Mouse (Mus musculus) hindbrain, embryonic 14.5 days (tissue): ENCODE data around the gene Tmem176b. TPM values are rescaled to one million over a fixed set of nuclear protein-coding genes. Genes with fewer than 3 reads are reported as not detected.

Experiments used
- ATAC-seq: fragments of 200-750 bp; cut with Nextera tagmentation; 2 replicates; pipeline ENCODE4 v1.8.0; 2017; ENCODE audit warnings: moderate number of reproducible peaks, mild to moderate bottlenecking, moderate TSS enrichment, moderate library complexity; ENCODE audit not compliant: low FRiP score
- DNase-seq: peaks from one replicate; pipeline ENCODE4 v3.0.0-alpha.2; 2015; ENCODE audit warnings: low spot score
- H3K27ac ChIP-seq: fragments of 300-500 bp; sonication (generic); 2 replicates; pipeline ENCODE4 v1.5.1; 2014; ENCODE audit warnings: mild to moderate bottlenecking, moderate library complexity
- H3K27me3 ChIP-seq: fragments of 300-500 bp; sonication (generic); 2 replicates; pipeline ENCODE4 v1.6.1; 2014; ENCODE audit warnings: mild to moderate bottlenecking, low read length, mixed read lengths; ENCODE audit not compliant: control insufficient read depth, insufficient read depth
- H3K36me3 ChIP-seq: fragments of 300-500 bp; sonication (generic); replicated peaks from 2 replicates; pipeline ENCODE4 v1.6.1; 2014; ENCODE audit not compliant: control insufficient read depth, insufficient read depth
- H3K4me1 ChIP-seq: fragments of 300-500 bp; sonication (generic); replicated peaks from 2 replicates; pipeline ENCODE4 v1.6.1; 2014; ENCODE audit warnings: antibody characterized with exemption, low read length, mixed read lengths; ENCODE audit not compliant: control insufficient read depth, insufficient read depth
- H3K4me2 ChIP-seq: fragments of 300-500 bp; sonication (generic); replicated peaks from 2 replicates; pipeline ENCODE4 v1.6.1; 2014; ENCODE audit warnings: mild to moderate bottlenecking, moderate library complexity
- H3K4me3 ChIP-seq: fragments of 300-500 bp; sonication (generic); replicated peaks from 2 replicates; pipeline ENCODE4 v1.5.1; 2014; ENCODE audit warnings: mild to moderate bottlenecking, low read length
- H3K9ac ChIP-seq: fragments of 300-500 bp; sonication (generic); 2 replicates; pipeline ENCODE4 v1.6.1; 2014
- H3K9me3 ChIP-seq: fragments of 300-500 bp; sonication (generic); 2 replicates; pipeline ENCODE4 v1.6.1; 2016; ENCODE audit warnings: low read length; ENCODE audit not compliant: control insufficient read depth
- WGBS: fragments of 180-500 bp; shearing (Covaris S2); extraction: QIAGEN DNeasy Blood & Tissue Kit; methylation state at CpG from one replicate; pipeline ENCODE4 v1.1.7; 2014; 5-methylcytosine and 5-hydroxymethylcytosine counted together
- polyA plus RNA-seq: library from polyadenylated mRNA; unstranded; fragments of >200 nt; fragmentation: Nextera tagmentation; extraction: Ambion mirVana; gene quantifications from 2 replicates; pipeline ENCODE4 v1.2.1, GENCODE M21; 2014

The Tmem176b gene
- polyA plus RNA-seq, 1 experiment from 2014 or later = 123 TPM

- H3K27ac ChIP-seq = no peak overlapping the region
- no peak for DNase-seq
- no peak overlapping the region for H3K4me2 ChIP-seq
- H3K9me3 ChIP-seq = no peaks in the 10 kb centered on the region
- H3K4me1 ChIP-seq = no peaks in the 10 kb centered on the region
- no peak overlapping the region for H3K9ac ChIP-seq
- H3K27me3 ChIP-seq = no peaks in the 10 kb centered on the region
- ATAC-seq = no peak
- 85% methylated on average over 3 of the region's 3 CpGs for WGBS
- H3K36me3 ChIP-seq = no peaks in the 10 kb centered on the region
- no peak overlapping the region for H3K4me3 ChIP-seq
Observed at GRCm38 (mm10) chr6:48809494-48810219, 31.6 kb downstream of the Tmem176b start.

GRCm38 (mm10) chr6:48806746-48807145 is 34.5 kb downstream of the Tmem176b start:
- 91% methylated on average over 3 of the region's 3 CpGs for WGBS
- Histone ChIP-seq H3K4me3 (no peak overlapping the region), H3K36me3 (no peaks in the 10 kb centered on the region), H3K9me3 (no peaks in the 10 kb centered on the region), H3K27ac (no peak overlapping the region), H3K9ac (no peak overlapping the region), H3K27me3 (no peaks in the 10 kb centered on the region), H3K4me1 (no peaks in the 10 kb centered on the region), H3K4me2 (no peak overlapping the region)
- no peak for ATAC-seq
- no peak for DNase-seq

GRCm38 (mm10) chr6:48804346-48804745 is 37.0 kb downstream of the Tmem176b start:
- Histone ChIP-seq H3K27me3 (no peaks in the 10 kb centered on the region), H3K4me2 (no peak overlapping the region), H3K4me3 (no peak overlapping the region), H3K9me3 (no peaks in the 10 kb centered on the region), H3K27ac (no peak overlapping the region), H3K9ac (no peak overlapping the region), H3K36me3 (no peaks in the 10 kb centered on the region), H3K4me1 (no peaks in the 10 kb centered on the region)
- whole genome bisulfite sequencing = 90% methylated on average over 5 of the region's 5 CpGs
- ATAC-seq (no peak), DNase-seq (no peak)

GRCm38 (mm10) chr6:48803406-48804051 is 37.8 kb downstream of the Tmem176b start:
- Histone ChIP-seq H3K9me3 (no peaks in the 10 kb centered on the region), H3K27me3 (no peaks in the 10 kb centered on the region), H3K4me3 (no peak overlapping the region), H3K36me3 (no peaks in the 10 kb centered on the region), H3K4me2 (no peak overlapping the region), H3K4me1 (no peaks in the 10 kb centered on the region), H3K27ac (no peak overlapping the region), H3K9ac (no peak overlapping the region)
- DNase-seq (no peak), ATAC-seq (no peak)

DNA sequence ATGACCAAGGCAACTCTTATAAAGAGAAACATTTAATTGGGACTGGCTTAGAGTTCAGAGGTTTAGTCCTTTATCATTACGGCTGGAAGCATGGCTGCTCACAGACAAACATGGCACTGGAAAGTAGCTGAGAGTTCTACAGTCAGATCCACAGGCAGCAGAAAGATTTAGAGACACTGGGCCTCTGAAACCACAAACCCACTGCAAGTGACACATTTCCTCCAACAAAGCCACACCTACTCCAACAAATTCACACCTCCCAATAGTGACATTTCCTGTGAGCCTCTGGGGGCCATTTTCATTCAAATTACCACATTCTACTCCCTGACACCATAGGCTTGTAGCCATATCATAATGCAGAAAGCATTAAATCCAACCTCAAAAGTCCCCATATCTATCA is 39.4 kb downstream of the Tmem176b start:
- 91% methylated on average over 1 of the region's 1 CpGs for WGBS
- H3K9me3 ChIP-seq = no peaks in the 10 kb centered on the region
- H3K27me3 ChIP-seq = no peaks in the 10 kb centered on the region
- no peaks in the 10 kb centered on the region for H3K4me1 ChIP-seq
- H3K27ac ChIP-seq = no peak overlapping the region
- DNase-seq (no peak), ATAC-seq (no peak)
- H3K9ac ChIP-seq = no peak overlapping the region
- no peaks in the 10 kb centered on the region for H3K36me3 ChIP-seq
- H3K4me3 ChIP-seq = no peak overlapping the region
- H3K4me2 ChIP-seq = no peak overlapping the region

DNA sequence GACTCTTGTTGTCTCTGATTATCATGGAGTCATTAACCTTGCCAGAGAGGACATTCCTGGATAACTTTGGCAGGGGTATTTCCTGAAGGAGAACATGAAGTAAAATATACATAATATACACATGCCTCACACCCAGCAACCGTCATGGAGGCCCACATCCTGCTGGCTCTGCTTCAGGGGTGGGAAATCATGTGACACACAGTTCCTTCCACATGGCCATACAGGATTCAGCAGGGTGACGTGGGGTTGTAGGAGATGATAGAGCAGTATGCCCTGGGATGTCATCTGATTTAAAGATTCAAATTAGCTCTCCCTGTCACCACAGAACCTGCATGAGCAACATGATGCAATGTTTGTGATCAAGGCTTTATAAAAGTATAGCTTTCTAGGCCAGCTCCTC is 53.4 kb downstream of the Tmem176b start:
- Histone ChIP-seq H3K27me3 (no peaks in the 10 kb centered on the region), H3K27ac (no peak overlapping the region), H3K4me2 (no peak overlapping the region), H3K9ac (no peak overlapping the region), H3K4me1 (no peaks in the 10 kb centered on the region), H3K9me3 (no peaks in the 10 kb centered on the region), H3K36me3 (no peaks in the 10 kb centered on the region), H3K4me3 (no peak overlapping the region)
- WGBS = 77% methylated on average over 2 of the region's 2 CpGs
- DNase-seq (no peak), ATAC-seq (no peak)

DNA sequence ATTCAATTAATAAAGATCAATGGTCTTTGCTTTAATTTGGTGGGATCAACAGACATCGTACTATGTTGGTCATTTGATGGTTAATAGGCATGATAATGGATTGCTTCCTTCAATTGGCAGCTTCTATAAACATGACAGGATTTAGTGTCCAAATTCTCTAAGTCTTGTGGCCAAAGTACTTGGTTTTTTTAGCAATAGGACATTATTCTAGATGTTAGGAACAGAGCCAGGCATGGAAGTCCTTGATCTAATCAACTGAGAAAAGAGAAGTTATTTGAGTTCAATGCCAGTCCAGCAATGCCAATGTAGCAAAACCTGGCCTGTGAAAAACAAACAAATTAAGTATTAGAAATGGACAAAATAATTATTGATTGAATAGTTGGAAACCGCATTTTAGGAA is 55.7 kb downstream of the Tmem176b start:
- H3K4me2 ChIP-seq = no peak overlapping the region
- ATAC-seq = no peak
- H3K27ac ChIP-seq = no peak overlapping the region
- no peak overlapping the region for H3K9ac ChIP-seq
- peaks cover 2% of the 10 kb centered on the region; the same call in 1 of the 2 replicates for H3K9me3 ChIP-seq
- no peak for DNase-seq
- no peaks in the 10 kb centered on the region for H3K36me3 ChIP-seq
- no peaks in the 10 kb centered on the region for H3K27me3 ChIP-seq
- no peaks in the 10 kb centered on the region for H3K4me1 ChIP-seq
- 91% methylated on average over 2 of the region's 2 CpGs for WGBS
- no peak overlapping the region for H3K4me3 ChIP-seq

DNA sequence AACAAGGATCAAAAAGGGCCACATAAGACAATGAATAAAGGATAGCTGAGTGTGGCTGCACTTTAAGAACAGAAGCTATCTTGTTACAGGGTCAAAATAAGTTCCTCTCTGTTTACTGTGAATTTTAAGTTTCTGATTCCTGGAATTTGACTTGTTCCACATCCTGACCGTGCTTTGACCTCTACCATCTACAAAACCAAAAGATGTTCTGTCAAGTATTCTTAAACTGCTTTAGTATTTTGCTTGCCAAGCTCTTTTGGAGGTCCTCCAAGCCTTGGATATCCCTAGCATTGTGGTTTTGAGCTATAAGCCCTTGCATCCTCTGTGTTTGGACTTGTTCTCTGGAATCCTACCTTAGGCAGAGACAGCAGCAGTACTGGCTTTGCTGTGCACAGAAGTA is 56.1 kb downstream of the Tmem176b start:
- Histone ChIP-seq H3K9ac (no peak overlapping the region), H3K36me3 (no peaks in the 10 kb centered on the region), H3K4me1 (no peaks in the 10 kb centered on the region), H3K4me3 (no peak overlapping the region), H3K9me3 (peaks cover 6% of the 10 kb centered on the region; the same call in 1 of the 2 replicates), H3K4me2 (no peak overlapping the region), H3K27me3 (no peaks in the 10 kb centered on the region), H3K27ac (no peak overlapping the region)
- ATAC-seq (no peak), DNase-seq (no peak)
- WGBS = 76% methylated on average over 1 of the region's 1 CpGs

GRCm38 (mm10) chr6:48784406-48784805 is 56.9 kb downstream of the Tmem176b start:
- Histone ChIP-seq H3K4me3 (no peak overlapping the region), H3K4me1 (no peaks in the 10 kb centered on the region), H3K27ac (no peak overlapping the region), H3K36me3 (no peaks in the 10 kb centered on the region), H3K9me3 (peaks cover 6% of the 10 kb centered on the region; the same call in 1 of the 2 replicates), H3K4me2 (no peak overlapping the region), H3K9ac (no peak overlapping the region), H3K27me3 (no peaks in the 10 kb centered on the region)
- 86% methylated on average over 1 of the region's 1 CpGs for WGBS
- no peak for ATAC-seq
- no peak for DNase-seq
